Mouse (Mus musculus) liver, embryonic 14.5 days (tissue): ENCODE data around the gene Barx2. TPM values are rescaled to one million over a fixed set of nuclear protein-coding genes. Genes with fewer than 3 reads are reported as not detected.
"Not testable (repeated sequence)": the region's sequence is repeated elsewhere in the genome, so short reads cannot be mapped to it uniquely, and the experiment has no call there.

Experiments
- ATAC-seq: fragments of 200-750 bp; cut with Nextera tagmentation; 2 replicates; pipeline ENCODE4 v1.8.0; 2017; ENCODE audit warnings: moderate number of reproducible peaks, mild to moderate bottlenecking, moderate library complexity; ENCODE audit not compliant: insufficient read depth
- DNase-seq, 3 experiments: peaks; one replicate each; pipeline ENCODE4 v3.0.0-alpha.2; 2012 to 2013; ENCODE audit warnings: low read depth in 3 of 3, low spot score in 3 of 3
- H3K27ac ChIP-seq: fragments of 300-500 bp; sonication (generic); 2 replicates; pipeline ENCODE4 v1.5.1; 2014; ENCODE audit warnings: moderate library complexity, mild to moderate bottlenecking, control low read depth, inconsistent platforms
- H3K27me3 ChIP-seq: fragments of 300-500 bp; sonication (generic); 2 replicates; pipeline ENCODE4 v1.6.1; 2014; ENCODE audit warnings: mild to moderate bottlenecking, low read length, moderate library complexity; ENCODE audit not compliant: control insufficient read depth, insufficient read depth
- H3K36me3 ChIP-seq: fragments of 300-500 bp; sonication (generic); replicated peaks from 2 replicates; pipeline ENCODE4 v1.6.1; 2014; ENCODE audit warnings: low read depth; ENCODE audit not compliant: control insufficient read depth, insufficient read depth
- H3K4me1 ChIP-seq, 2 experiments: fragments of 200-500 bp in 1 of 2; fragments of 300-500 bp in 1 of 2; sonication (generic) in 1 of 2; replicated peaks; 2 replicates each; pipeline ENCODE4 v1.6.1; 2012 to 2014; ENCODE audit warnings: antibody characterized with exemption in 1 of 2, inconsistent platforms in 1 of 2, low read length in 1 of 2; ENCODE audit not compliant: control insufficient read depth in 2 of 2, insufficient read depth in 2 of 2
- H3K4me2 ChIP-seq: fragments of 300-500 bp; sonication (generic); 2 replicates; pipeline ENCODE4 v1.6.1; 2014; ENCODE audit warnings: low read depth, mild to moderate bottlenecking, control low read depth, moderate library complexity
- H3K4me3 ChIP-seq, 2 experiments: fragments of 200-500 bp in 1 of 2; fragments of 300-500 bp in 1 of 2; sonication (generic) in 1 of 2; 2 replicates each; pipeline ENCODE4 v1.5.1; 2012 to 2014; ENCODE audit warnings: low read depth in 2 of 2, low read length in 2 of 2, mild to moderate bottlenecking in 2 of 2, control low read depth in 1 of 2, inconsistent platforms in 1 of 2, moderate library complexity in 1 of 2; ENCODE audit not compliant: insufficient read depth in 1 of 2
- H3K9ac ChIP-seq: fragments of 300-500 bp; sonication (generic); replicated peaks from 2 replicates; pipeline ENCODE4 v1.6.1; 2014; ENCODE audit warnings: mild to moderate bottlenecking, control low read depth, moderate library complexity
- H3K9me3 ChIP-seq: fragments of 300-500 bp; sonication (generic); 2 replicates; pipeline ENCODE4 v1.6.1; 2016; ENCODE audit warnings: low read length, mixed read lengths; ENCODE audit not compliant: control insufficient read depth
- CTCF ChIP-seq: IDR thresholded peaks from 2 replicates; pipeline ENCODE4 v1.5.1; 2016; ENCODE audit warnings: antibody characterized with exemption, low read depth, control low read depth
- EP300 ChIP-seq: IDR thresholded peaks from 2 replicates; pipeline ENCODE4 v1.6.1; 2016; ENCODE audit warnings: antibody characterized with exemption, low read depth
- WGBS: fragments of 180-500 bp; shearing (Covaris S2); extraction: QIAGEN DNeasy Blood & Tissue Kit; methylation state at CpG from one replicate; pipeline ENCODE4 v1.1.7; 2014; ENCODE audit not compliant: insufficient replicate concordance; 5-methylcytosine and 5-hydroxymethylcytosine counted together
- polyA plus RNA-seq, 2 experiments: library from polyadenylated mRNA; depleted of rRNA in 1 of 2; stranded (reverse) in 1 of 2; unstranded in 1 of 2; fragments of >200 nt; fragmentation: Nextera tagmentation in 1 of 2; extraction: Ambion mirVana in 1 of 2; gene quantifications; 2 replicates each; pipeline versions ENCODE4 v1.2.1 to v1.2.3; 2012 to 2014

Barx2 gene
- polyA plus RNA-seq, 2 experiments: not detected

- no peak for ATAC-seq
- Histone ChIP-seq H3K27ac (no peak overlapping the region), H3K9ac (no peak overlapping the region), H3K9me3 (no peaks in the 10 kb centered on the region), H3K4me1 (no peaks in the 10 kb centered on the region), H3K4me2 (no peak overlapping the region), H3K4me3 (no peak overlapping the region), H3K36me3 (no peaks in the 10 kb centered on the region), H3K27me3 (no peaks in the 10 kb centered on the region)
- TF ChIP-seq EP300: no peak
- TF ChIP-seq CTCF: no peak
- no peak for DNase-seq
- 54% methylated on average over 5 of the region's 5 CpGs for WGBS
These were observed 35.8 kb upstream of the Barx2 start for GRCm38 (mm10) chr9:31949031-31949430.

- WGBS: 65% methylated on average over 10 of the region's 10 CpGs
- no peak overlapping the region for H3K4me2 ChIP-seq
- ATAC-seq (no peak), DNase-seq (no peak)
- TF ChIP-seq EP300 (no peak), CTCF (no peak)
- no peaks in the 10 kb centered on the region for H3K9me3 ChIP-seq
- H3K36me3 ChIP-seq: no peaks in the 10 kb centered on the region
- H3K4me1 ChIP-seq: no peaks in the 10 kb centered on the region
- H3K27ac ChIP-seq: no peak overlapping the region
- no peak overlapping the region for H3K4me3 ChIP-seq
- no peak overlapping the region for H3K9ac ChIP-seq
- no peaks in the 10 kb centered on the region for H3K27me3 ChIP-seq
These were observed 33.8 kb upstream of the Barx2 start for GRCm38 (mm10) chr9:31947051-31947450.

- Histone ChIP-seq H3K27me3 (no peaks in the 10 kb centered on the region), H3K4me2 (no peak overlapping the region), H3K36me3 (no peaks in the 10 kb centered on the region), H3K4me3 (no peak overlapping the region), H3K4me1 (no peaks in the 10 kb centered on the region), H3K9me3 (no peaks in the 10 kb centered on the region), H3K27ac (no peak overlapping the region), H3K9ac (no peak overlapping the region)
- DNase-seq (no peak), ATAC-seq (no peak)
- WGBS: 31% methylated on average over 1 of the region's 1 CpGs
- TF ChIP-seq CTCF (peak; percentile 36; the same call in 1 of the 2 replicates), EP300 (no peak)
These were observed 29.1 kb upstream of the Barx2 start for GRCm38 (mm10) chr9:31942334-31942733.

GRCm38 (mm10) chr9:31936486-31936885, 23.2 kb upstream of the Barx2 start:
- not testable (repeated sequence) for H3K36me3 ChIP-seq, H3K27ac ChIP-seq, H3K27me3 ChIP-seq, H3K4me2 ChIP-seq, DNase-seq, H3K9ac ChIP-seq, H3K4me3 ChIP-seq, ATAC-seq, H3K9me3 ChIP-seq, H3K4me1 ChIP-seq
- WGBS: 83% methylated on average over 11 of the region's 16 CpGs

GRCm38 (mm10) chr9:31931691-31932090, 18.4 kb upstream of the Barx2 start:
- no peak for ATAC-seq
- no peaks in the 10 kb centered on the region for H3K36me3 ChIP-seq
- DNase-seq: peak in 1 of 3 experiments; percentile 10
- H3K27ac ChIP-seq: no peak overlapping the region
- WGBS: 28% methylated on average over 5 of the region's 5 CpGs
- no peaks in the 10 kb centered on the region for H3K27me3 ChIP-seq
- no peaks in the 10 kb centered on the region for H3K9me3 ChIP-seq
- TF ChIP-seq EP300 (no peak), CTCF (no peak)
- H3K4me3 ChIP-seq: no peak overlapping the region
- no peak overlapping the region for H3K9ac ChIP-seq
- no peaks in the 10 kb centered on the region for H3K4me1 ChIP-seq
- no peak overlapping the region for H3K4me2 ChIP-seq

- TF ChIP-seq EP300 (no peak), CTCF (no peak)
- no peak for ATAC-seq
- no peak for DNase-seq
- no peaks in the 10 kb centered on the region for H3K27me3 ChIP-seq
- H3K27ac ChIP-seq: no peak overlapping the region
- no peaks in the 10 kb centered on the region for H3K4me1 ChIP-seq
- 31% methylated on average over 3 of the region's 3 CpGs for WGBS
- H3K9me3 ChIP-seq: no peaks in the 10 kb centered on the region
- no peak overlapping the region for H3K4me3 ChIP-seq
- no peak overlapping the region for H3K4me2 ChIP-seq
- no peak overlapping the region for H3K9ac ChIP-seq
- no peaks in the 10 kb centered on the region for H3K36me3 ChIP-seq
These were observed 18.0 kb upstream of the Barx2 start for GRCm38 (mm10) chr9:31931255-31931654.
